Mouse (Mus musculus) G1E (cell line): ENCODE measurements around the gene Fap.

Source experiments
- CTCF ChIP-seq: IDR thresholded peaks from 2 replicates; pipeline ENCODE4 v1.5.1; 2012; ENCODE audit warnings: low read depth, low read length, inconsistent platforms, mixed read lengths
- GATA1 ChIP-seq: IDR thresholded peaks from 2 replicates; pipeline ENCODE4 v1.6.1; 2012; ENCODE audit warnings: borderline replicate concordance, low read length, inconsistent platforms, mixed read lengths
- GATA2 ChIP-seq: IDR thresholded peaks from 2 replicates; pipeline ENCODE4 v1.6.1; 2012; ENCODE audit warnings: low read depth, low read length, inconsistent platforms, borderline replicate concordance
- POLR2AphosphoS5 ChIP-seq: IDR thresholded peaks from 2 replicates; pipeline ENCODE4 v1.6.1; 2012; ENCODE audit warnings: low read depth, low read length, inconsistent platforms; ENCODE audit not compliant: insufficient replicate concordance
- TAL1 ChIP-seq: conservative IDR thresholded peaks from 2 replicates; pipeline ENCODE4 v1.6.1; 2012; ENCODE audit warnings: low read depth, low read length, inconsistent platforms, mixed read lengths

DNA sequence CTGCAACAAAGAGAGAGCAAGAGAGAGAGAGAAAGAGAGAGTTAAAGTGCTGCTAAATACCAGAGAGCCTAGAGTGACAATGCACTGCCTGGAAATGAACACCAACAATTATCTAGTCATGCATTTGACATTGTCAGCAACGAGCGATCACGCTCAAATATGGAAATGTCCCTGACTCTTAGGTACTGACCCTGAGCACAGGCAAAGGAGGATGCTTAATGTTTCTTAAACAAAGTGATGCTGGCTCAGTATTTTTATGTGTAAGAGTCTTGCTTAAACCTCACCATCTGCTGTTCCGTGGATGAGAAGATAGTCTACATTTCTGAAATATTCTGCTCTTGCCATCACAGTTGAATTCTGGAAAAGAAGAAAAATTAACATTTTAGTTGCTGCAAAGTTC lies 71.4 kb downstream of the Fap start:
- no peak for TF ChIP-seq GATA2
- TF ChIP-seq CTCF: no peak
- no peak for TF ChIP-seq GATA1
- TF ChIP-seq TAL1: no peak
- no peak for TF ChIP-seq POLR2AphosphoS5
